Mouse (Mus musculus): ENCODE measurements around the gene Cldn15.
A peak's percentile ranks its signal among the peaks of the same experiment; 100 is the strongest.
"Not testable (repeated sequence)": the region's sequence is repeated elsewhere in the genome, so short reads cannot be mapped to it uniquely, and the experiment has no call there.

The Cldn15 gene

DNA sequence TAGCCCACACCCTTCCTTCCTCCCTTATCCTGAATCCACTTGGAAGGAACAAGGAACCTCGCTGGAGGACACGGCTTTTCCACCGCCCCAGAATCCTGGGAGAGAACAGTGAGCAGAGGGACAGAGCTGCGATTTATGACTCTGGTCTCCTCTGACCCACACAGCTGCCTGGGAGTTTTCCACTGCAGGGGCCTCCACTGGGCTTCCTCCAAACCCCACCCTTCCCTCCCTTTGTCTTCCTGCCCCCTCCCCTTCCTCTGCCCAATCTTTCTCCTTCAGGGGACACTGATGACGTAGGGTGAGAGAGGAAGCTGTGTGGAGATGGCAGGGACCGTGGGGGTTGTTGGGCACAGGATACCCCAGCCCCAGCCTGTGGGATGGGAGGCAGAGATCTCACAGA lies at the start of gene Cldn15:
Gene Cldn15 (plus strand): TSS at position 286 of the 400 bp plus-strand sequence.
- no peak for DNase-seq

DNA sequence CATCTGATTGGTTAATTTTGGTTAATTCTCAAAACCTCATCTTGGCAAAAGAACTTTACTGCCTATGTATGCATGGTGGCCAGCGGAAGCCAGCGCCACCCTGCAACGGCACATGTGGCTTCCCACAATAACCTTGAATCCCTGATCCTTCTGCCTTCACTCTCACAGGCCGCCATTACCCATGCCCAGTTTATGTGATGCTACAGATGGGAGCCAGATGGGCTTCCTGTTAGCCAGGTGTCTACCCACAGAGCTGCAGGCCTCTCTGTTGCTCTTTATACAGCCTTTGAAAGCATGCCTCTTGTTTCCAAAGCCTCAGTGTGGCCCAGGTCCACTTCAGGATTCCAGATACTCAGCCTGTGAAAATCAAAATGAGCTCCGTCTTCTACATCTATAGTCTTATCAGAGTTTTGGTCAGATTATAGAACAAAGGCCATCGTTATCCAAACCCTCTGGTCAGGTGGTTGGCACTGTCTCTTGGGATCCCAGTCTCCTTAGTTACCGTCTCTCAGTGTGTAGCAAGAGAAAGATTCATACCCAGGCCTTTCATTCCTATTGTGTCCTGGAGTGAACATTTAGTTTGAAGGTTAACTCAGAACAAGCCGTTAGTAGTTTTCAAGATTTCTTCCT lies 48.7 kb upstream of the Cldn15 start:
- DNase-seq, result no peak

DNA sequence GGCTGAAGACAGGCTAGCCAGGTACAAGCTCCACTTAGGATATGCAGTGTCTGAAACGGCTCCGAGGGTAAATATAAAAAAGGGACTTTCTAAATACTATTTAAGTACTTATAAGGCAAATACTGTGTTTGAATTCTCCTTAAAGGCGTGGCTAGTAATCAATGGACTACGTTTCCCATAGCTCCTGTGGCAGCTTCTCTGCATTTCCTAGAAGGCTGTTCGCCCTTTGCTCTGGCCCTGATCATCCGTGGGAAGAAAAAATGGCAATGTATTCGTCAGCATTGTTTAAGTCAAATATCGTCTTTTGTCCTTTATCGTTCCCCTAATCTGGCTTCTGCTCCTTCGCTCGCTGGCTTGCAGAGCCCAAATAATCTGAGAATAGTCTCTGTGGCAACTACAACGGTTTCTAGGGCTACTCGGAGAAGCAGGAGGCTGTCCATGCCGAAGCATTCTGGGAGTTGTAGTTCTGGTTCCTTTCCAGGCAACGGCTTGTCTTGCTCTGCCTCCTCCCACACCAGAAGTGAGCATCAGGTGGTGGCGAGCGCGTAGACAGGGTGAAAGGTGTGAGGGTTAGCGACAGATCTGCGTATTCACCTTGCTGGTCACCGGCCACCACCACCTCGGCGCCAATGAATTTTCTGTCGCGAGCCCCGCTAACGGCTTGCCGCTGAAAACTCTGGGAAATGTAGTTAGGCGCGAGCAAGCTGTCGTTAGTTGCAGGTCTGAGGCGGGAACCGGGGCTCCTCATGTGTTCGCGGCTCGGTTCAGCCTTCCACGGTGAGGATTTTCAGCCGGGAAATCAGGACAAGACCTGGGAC lies 47.6 kb upstream of the Cldn15 start:
- DNase-seq, result peak; percentile 87

DNA sequence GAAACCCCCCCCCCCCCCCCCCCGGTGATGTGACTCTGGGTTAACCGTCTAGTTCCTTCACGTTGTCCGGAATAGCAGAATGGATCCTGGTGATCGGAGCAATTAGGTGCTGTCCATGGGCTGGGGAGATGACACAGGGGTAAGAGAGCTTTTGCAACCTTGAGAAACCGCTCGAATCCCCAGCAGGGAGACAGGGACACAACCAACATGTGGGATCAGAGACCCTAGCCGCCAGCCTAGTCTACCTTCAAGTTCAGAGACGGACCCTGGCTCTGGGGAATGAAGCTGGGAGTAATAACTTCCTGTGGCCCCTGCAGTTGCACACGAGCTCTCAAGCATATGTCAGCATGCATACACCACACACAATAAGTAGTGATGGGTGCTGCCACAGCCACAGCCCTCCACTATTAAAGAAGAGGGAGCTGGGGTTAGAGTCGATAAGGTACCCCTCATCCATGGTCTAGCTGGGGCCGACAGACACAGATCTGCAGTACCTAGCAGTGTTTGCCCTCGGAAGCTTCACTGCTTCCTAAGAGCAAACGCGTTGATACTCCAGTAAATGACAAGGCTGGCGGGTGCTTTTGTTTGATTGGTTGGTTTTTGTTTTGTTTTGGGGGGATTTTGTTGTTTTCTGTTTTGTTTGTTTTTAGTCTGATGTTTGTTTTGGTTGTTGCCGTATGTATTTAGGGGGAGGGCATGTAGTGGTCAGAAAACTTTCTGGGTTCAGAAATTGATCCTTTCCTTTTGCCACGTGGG lies 46.7 kb upstream of the Cldn15 start:
- DNase-seq, result peak; percentile 12

DNA sequence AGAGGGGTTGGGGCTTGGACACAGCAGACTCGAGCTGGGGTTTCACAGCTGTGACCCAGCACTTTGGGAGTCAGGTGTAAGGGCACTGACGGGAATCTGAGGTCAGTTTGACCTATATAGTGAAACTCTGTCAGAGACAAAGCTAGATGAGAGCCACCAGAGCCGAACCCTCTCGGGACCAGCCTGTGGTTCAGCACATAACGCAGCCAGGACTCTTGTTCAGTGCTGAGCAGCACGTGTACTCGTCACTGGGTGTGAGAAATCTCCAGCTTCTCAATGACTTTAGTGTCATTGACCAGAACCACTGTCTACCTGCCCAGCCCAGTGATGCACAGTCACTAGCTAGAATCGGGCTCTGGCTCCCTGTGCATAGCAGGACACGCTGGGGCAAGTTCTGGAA lies 43.6 kb upstream of the Cldn15 start:
- DNase-seq, result no peak

DNA sequence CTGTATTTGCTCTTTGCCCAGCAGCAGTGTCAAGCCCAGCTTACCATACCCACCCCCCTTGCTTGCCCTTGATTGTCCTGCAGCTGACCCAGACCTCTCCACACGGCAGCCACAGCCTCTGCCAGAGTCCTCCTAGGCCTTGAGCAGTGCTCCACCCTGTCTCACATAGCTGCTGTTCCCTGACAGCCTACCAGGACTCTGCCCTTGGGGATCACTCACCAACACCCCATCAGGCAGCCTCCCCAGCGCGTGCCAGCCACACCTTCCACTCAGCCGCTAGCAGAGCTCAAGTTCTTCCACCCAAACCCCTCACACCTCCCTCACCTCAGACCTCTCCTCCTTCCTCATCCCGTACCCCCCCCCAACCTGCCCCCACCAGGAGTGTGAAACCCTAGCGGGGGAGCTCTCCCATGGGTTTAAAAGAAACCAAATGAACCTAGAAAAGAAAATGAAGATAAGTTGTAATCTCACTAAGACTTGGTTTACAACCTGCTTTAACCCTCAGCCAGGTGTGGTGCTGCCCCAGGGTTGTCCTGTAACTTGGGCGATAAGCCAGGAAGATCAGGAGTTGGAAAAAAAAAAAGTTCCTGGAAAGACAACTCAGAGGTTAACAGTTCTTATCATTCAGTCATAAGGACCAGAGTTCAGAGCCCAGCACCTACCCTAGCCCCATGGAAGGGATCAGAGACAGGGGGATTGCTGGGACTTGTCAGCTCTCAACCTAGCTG lies 42.5 kb upstream of the Cldn15 start:
- DNase-seq, result no peak

DNA sequence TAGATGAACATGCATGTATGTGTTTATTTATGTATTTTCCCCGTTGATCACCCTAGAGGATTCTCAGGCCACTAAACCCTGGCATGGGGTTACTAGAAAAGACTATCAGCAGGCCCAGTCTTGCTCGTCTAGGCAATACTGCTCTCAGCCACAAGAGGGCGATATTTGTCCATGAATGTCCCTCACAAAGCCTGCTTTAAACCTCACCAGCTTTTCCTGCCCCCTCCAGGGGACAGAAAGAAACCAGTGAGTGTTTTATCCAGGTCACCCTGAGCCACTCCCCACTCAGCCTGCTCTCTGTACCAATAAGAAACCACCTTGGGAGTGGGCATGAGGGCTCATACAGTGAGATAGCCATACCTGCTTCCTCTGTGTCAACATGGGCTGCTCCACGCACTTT lies 37.3 kb upstream of the Cldn15 start:
- peak; percentile 77 for DNase-seq

DNA sequence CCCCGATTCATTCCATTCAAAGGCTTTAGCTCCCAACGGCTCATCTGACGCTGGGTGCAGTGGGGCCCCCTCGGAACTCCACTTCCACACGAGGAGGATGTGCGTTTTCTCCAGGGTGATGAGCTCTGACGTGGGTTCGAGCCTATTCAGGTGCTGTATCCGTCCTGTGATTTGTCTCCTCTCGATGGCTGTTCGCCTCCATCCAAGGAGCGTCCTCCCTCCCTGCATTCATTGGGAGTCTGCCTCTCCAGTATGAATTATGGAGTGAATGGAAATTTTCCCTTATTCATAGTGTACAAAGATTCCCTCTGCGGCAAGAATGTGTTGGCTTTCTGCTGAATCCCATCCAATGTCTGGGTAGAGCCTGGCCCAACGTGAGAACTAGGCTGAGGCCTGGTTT lies 34.5 kb upstream of the Cldn15 start:
- DNase-seq, result no peak

DNA sequence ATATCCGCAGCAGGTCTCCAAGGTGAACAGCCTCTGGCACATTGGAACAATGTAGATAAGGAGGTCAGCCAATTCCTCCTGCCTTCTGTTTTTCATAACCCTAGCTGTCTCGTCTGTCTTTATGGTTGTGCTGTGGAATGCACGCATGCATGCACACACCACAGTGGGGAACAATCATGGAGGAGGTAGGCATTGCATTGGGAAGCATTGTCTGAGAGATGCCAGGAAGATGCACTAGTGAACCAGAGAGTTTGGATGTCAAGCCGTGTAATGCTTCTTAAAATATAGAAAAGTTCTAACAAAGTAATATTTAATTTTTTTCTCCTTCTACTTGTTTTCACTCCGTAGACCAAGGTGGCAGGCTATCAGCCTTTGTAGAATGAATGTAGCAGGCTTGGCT lies 33.5 kb upstream of the Cldn15 start:
- no peak for DNase-seq

DNA sequence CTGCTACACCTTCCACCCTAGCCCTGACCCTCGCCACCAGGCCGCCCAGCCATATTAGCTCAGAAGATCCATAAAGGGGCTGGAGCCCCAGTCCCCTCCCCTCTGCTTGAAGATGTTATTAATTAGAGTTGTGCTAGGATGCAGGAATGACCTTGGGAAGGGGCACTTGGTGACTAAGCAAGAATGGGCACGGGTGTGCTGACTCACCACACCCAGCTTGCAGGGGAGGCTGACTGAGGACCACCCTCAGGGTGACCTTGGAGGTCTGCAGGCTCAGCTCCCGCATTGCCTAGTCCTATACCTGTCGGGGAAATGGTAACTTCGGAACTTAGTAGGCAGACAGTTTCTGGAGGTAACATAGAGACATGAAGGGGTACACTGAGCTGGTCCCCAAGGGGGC lies 32.5 kb upstream of the Cldn15 start:
- DNase-seq, result no peak

GRCm38 (mm10) chr5:136935905-136936695 lies 30.3 kb upstream of the Cldn15 start:
- no peak for DNase-seq

- no peak for DNase-seq
These were observed 29.7 kb upstream of the Cldn15 start for GRCm38 (mm10) chr5:136936750-136937149.

GRCm38 (mm10) chr5:136937621-136938020 lies 28.8 kb upstream of the Cldn15 start:
- no peak for DNase-seq

GRCm38 (mm10) chr5:136939284-136939683 lies 27.1 kb upstream of the Cldn15 start:
- no peak for DNase-seq

- DNase-seq, result not testable (repeated sequence)
These were observed 26.4 kb upstream of the Cldn15 start for GRCm38 (mm10) chr5:136940029-136940428.

DNA sequence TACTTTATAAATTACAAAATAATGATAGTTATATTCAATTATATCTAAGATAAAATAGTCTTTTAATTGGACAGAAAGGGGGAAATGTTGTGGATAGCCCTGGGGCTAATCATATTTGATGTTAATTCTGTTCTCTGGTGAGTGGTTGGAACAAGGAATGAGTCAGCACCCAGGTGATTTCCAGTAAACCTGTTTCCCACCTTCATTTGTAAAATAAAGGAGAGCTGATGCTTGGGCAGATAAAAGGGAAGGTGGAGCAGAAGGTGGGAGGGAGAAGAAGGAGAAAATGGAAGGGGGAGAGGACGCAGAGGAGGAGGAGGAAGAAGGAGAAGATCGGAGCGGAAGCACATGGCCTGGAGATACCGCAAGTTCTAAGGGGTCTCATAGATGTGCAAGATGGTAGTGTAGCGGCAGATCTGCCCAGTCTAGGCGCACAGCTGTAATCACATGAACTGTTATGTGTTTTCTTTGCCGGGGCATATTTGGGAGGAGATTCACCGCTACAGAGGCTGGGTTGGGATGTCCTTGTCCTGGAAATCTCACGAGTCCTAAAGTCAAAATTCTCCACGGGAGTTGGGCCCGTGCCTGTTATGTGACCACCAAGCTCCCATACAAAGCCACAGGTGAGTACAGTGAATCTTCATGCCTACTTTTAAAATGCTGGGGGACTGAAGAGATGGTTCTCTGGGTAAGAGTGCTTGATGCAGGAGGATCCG lies 25.4 kb upstream of the Cldn15 start:
- no peak for DNase-seq

GRCm38 (mm10) chr5:136942781-136943180 lies 23.6 kb upstream of the Cldn15 start:
- DNase-seq, result no peak

DNA sequence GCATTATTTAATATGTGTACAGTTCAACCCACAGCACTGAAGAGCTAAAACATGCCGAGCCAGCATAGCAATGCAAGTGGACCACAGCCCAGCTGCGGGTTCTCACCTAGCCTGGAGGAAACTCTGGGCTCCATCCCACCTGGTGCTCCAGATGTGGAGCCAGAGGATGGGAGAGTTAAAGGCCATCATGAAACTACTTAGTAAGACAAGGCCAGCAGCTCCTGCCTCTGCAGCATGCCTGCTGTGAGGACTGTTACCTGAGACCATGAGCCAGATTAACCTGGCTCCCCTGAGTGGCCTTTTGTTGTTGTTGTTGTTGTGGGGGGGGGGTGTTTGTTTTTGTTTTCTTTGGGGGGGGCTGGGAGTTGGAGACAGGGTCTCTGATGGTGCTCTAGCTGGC lies 23.0 kb upstream of the Cldn15 start:
- no peak for DNase-seq

DNA sequence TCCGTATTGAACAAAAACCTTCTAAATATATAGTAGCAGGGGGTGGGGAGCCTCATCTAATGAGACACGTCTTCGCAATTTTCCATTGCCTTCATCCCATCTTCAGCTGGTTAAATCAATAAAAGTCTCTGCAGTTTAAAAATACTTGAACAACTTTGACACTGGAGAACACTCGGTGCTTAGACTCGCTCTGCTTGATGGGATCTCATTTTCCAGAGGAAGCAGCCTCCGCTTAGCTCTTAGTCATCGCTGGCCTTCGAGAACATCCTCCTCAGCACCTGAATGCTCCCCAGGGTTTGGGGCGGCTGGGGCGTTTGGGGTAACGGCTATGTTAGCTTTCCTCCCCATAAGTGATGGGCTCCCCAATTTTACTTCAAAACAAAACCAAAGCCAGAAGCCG lies 21.3 kb upstream of the Cldn15 start:
- no peak for DNase-seq

DNA sequence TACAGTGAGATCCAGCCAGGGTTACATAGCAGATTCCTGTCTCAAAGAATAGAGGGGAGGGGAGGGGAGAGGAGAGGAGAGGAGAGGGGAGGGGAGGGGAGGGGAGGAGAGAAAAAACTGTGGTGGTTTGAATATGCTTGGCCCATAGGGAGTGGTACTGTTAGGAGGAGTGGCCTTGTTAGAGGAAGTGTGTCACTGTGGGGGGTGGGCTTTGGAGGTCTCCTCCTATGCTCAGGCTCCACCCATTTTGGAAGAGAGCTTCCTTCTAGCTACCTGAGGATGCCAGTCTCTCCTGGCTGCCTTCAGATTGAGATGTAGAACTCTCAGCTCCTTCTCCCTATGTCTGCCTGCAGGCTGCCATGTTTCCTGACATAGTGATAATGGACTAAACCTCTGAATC lies 18.5 kb upstream of the Cldn15 start:
- no peak for DNase-seq

- not testable (repeated sequence) for DNase-seq
These were observed 16.7 kb upstream of the Cldn15 start for GRCm38 (mm10) chr5:136949551-136950336.
